Mouse (Mus musculus) adrenal gland, postnatal 14 days (tissue): ENCODE measurements at regions not wholly inside any gene's neighbourhood (a gene's known extent, or its start where the extent isn't known, plus 50 kb on each side); places are given as distances from the start of the nearest gene placed in this dataset.

ENCODE experiments used
- DNase-seq: peaks from one replicate; pipeline ENCODE4 v3.0.0; 2021; ENCODE audit warnings: mixed read lengths

DNA sequence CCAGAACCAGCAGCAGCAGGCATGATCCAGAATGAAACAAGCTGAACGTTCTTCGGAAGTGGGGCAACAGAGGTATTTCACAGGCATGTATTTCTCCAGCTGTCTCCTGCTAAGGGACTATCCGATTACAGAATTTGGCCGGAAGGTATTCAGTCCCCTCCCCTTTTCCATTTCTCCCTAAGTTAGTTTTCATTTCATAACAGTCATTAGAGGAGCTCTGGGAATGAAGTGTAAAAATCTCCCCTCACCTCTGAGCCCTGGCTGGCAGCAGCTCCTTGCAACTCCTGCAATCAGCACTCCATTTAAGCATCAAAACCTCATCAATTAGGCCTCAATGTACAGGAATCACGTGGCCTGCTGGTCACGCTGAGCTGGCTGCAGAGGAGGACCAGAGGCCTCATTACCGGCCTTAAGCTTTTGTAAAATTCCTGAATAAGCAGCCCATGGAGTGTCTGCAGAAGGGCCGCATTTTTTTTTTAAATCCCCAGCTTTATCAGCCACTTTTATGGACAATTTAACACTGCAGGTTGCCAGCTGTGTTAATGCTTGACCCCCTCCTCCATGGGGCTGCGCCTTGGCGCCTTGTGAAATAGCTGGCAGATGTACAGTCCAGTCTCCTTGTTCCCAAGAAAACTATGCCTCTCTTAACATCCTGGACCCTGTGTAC lies 456.1 kb upstream of the Kirrel3 start:
- peak; percentile 9 for DNase-seq

- peak; percentile 4 for DNase-seq
Observed at GRCm38 (mm10) chr9:34054435-34054834, 431.3 kb upstream of the Kirrel3 start.
